Mouse (Mus musculus): ENCODE measurements around the gene Bahcc1. TPM values are rescaled to one million over a fixed set of nuclear protein-coding genes. Genes with fewer than 3 reads are reported as not detected.

Gene Bahcc1
- total and polyA plus RNA-seq, 3 experiments = 0.04 TPM; not detected in 2

DNA sequence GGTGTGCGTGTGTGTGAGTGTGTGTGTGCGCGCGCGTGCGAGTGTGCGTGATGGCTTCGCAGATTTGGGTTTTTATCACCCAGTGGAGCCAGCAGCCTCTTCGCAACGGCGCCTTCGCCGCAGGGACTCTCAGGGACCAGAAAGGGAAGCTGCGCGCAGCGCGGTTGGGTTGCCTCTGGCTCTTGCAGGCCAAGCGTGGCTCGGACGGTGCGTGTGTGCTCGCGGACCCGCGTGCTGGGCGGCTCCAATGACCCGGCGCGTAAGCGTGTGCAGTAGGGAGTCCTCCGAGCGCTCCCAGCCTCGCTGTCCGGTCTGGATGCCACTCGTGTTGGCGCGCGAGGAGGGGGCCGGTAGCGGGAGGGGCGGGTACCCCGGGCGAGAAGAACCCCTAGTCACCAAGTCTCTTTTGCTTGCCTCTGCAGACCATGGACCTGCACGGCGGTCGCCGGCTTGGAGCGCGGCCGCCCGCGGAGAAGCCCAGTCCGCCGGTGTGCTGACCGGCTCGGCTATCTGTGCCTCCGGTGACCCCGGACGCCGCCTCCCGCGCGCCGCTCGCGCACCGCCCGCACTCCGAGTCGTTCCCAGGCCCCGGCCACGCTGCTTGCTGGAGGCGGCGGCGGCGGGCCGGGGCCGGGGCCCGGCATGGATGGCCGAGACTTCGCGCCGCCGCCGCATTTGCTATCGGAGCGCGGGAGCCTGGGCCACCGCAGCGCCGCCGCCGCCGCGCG lies 3.9 kb downstream of the Bahcc1 start:
- in situ Hi-C loops (cut with MboI; ENCODE audit: low pct_ligation_motif_present, low pct_unique_long_range_greater_than_20kb, low sequenced_read_pairs) = no loop called here
- no peak overlapping the region for H3K4me3 ChIP-seq (replicated peaks in 1 of 3; ENCODE audit: low read depth in 2 of 3, low read length in 2 of 3, poor library complexity in 1 of 3)

DNA sequence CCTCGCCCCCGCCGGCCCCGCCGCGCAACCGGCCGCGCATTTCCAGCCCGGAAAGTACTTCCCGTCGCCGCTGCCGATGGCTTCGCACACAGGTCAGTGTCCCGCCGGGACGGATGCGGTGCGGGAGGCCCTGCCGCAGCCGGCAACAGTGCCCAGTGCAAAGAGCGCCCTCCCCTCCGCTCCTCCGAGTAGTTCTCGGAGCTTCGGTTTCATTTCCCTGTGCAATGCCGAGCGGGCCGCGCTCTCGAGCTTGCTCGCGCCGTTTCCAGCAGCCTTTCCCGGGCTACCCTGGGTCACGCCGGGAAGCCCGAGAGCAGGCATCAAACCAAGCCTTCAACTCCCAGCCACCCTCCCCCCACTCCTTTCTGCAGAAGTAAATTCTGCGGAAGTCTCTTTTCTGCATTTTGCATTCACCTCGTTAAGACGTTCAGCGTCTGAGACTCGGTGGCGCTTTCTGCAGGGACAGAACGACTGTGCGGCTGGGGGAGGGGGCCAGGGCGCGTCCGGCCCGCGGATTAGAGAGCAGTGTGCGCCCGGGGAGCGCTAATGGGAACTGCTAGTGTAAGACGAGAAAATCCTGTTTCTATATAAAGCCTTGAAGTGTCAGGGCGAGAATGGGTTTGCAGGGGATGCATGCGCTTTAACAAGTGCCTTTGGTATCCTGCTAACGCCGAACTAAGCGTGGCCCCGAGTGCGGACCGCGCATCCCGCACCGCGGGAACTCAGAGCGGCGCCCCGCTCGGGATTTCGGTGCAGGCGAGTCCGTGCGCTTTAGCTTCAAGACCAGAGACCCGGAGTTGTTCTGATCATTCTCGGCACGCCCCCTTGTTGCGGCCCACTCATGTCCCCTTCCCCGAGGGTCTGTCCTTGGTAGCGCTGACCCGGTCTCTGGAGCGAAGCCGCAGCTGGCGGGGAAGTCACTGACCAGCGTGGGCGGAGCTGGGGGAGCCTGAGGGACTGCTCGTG lies 4.7 kb downstream of the Bahcc1 start:
- H3K9ac ChIP-seq (ENCODE audit: insufficient read depth, low read depth) = no peak overlapping the region
- TF ChIP-seq UBTF (IDR thresholded peaks at IDR 0.05; ENCODE audit: low read depth, low read length) (no peak), PAX5 (IDR thresholded peaks at IDR 0.05; ENCODE audit: low read length) (no peak), USF2 (conservative IDR thresholded peaks at IDR 0.05; ENCODE audit: low read depth, low read length) (no peak), MYC (IDR thresholded peaks at IDR 0.05; ENCODE audit: low read depth, low read length) (no peak), MAFK (IDR thresholded peaks at IDR 0.05; ENCODE audit: insufficient replicate concordance, low read length) (no peak), POLR2A (IDR thresholded peaks at IDR 0.05; ENCODE audit: low read depth, low read length) (no peak), MAZ (IDR thresholded peaks at IDR 0.05; ENCODE audit: low read depth, low read length) (no peak), ELF1 (IDR thresholded peaks at IDR 0.05; ENCODE audit: low read depth, low read length) (no peak), ZKSCAN1 (IDR thresholded peaks at IDR 0.05; ENCODE audit: borderline replicate concordance, low read depth, low read length) (no peak), ZNF384 (IDR thresholded peaks at IDR 0.05; ENCODE audit: low read depth, low read length) (no peak), SIN3A (IDR thresholded peaks at IDR 0.05; ENCODE audit: low read length) (no peak), SMC3 (IDR thresholded peaks at IDR 0.05; ENCODE audit: low read depth, low read length) (no peak), MXI1 (IDR thresholded peaks at IDR 0.05; ENCODE audit: low read depth, low read length) (no peak), USF1 (IDR thresholded peaks at IDR 0.05; ENCODE audit: low read depth, low read length) (no peak), CTCF (conservative IDR thresholded peaks at IDR 0.05 in 1 of 2, IDR thresholded peaks at IDR 0.05 in 1 of 2; ENCODE audit: low read depth in 2 of 2, low read length in 2 of 2) (no peak), MAX (IDR thresholded peaks at IDR 0.05; ENCODE audit: low read length) (no peak), BHLHE40 (IDR thresholded peaks at IDR 0.05; ENCODE audit: low read depth, low read length) (no peak)
- peaks cover 50% of the 10 kb centered on the region for H3K9me3 ChIP-seq (replicated peaks; ENCODE audit: low read length)
- no peak overlapping the region for H3K27ac ChIP-seq (ENCODE audit: insufficient read depth, low read depth)
- H3K4me1 ChIP-seq (ENCODE audit: control insufficient read depth in 1 of 2, insufficient read depth in 2 of 2) = no peaks in the 10 kb centered on the region
- no peak for DNase-seq (ENCODE audit: extremely low read depth)
- no peak overlapping the region for H3K4me3 ChIP-seq (replicated peaks in 1 of 3; ENCODE audit: low read depth in 2 of 3, low read length in 2 of 3, poor library complexity in 1 of 3)
- no peak overlapping the region for H3K4me2 ChIP-seq (ENCODE audit: insufficient read depth, low read depth, poor library complexity, severe bottlenecking)
- no peaks in the 10 kb centered on the region for H3K36me3 ChIP-seq (replicated peaks in 1 of 2; ENCODE audit: control insufficient read depth in 1 of 2, insufficient read depth in 1 of 2, low read length in 1 of 2)
- no peaks in the 10 kb centered on the region for H3K79me2 ChIP-seq (replicated peaks; ENCODE audit: control insufficient read depth, extremely low read depth, insufficient read depth, poor library complexity, severe bottlenecking)
- in situ Hi-C loops (cut with MboI; ENCODE audit: low pct_ligation_motif_present, low pct_unique_long_range_greater_than_20kb, low sequenced_read_pairs) (no loop called here), dilution Hi-C loops (cut with MboI; ENCODE audit: extremely low pct_ligation_motif_present, extremely low pct_unique_long_range_greater_than_20kb, low sequenced_read_pairs) (no loop called here)
- peaks cover 30% of the 10 kb centered on the region for H3K27me3 ChIP-seq (replicated peaks)

More for the DNA sequence above, 3.9 kb downstream of the Bahcc1 start:
- Histone ChIP-seq H3K27me3 (replicated peaks) (peaks cover 21% of the 10 kb centered on the region), H3K79me2 (replicated peaks; ENCODE audit: control insufficient read depth, extremely low read depth, insufficient read depth, poor library complexity, severe bottlenecking) (no peaks in the 10 kb centered on the region), H3K27ac (ENCODE audit: insufficient read depth, low read depth) (no peak overlapping the region), H3K9me3 (replicated peaks; ENCODE audit: low read length) (peaks cover 56% of the 10 kb centered on the region), H3K4me1 (ENCODE audit: control insufficient read depth in 1 of 2, insufficient read depth in 2 of 2) (no peaks in the 10 kb centered on the region), H3K9ac (ENCODE audit: insufficient read depth, low read depth) (no peak overlapping the region), H3K36me3 (replicated peaks in 1 of 2; ENCODE audit: control insufficient read depth in 1 of 2, insufficient read depth in 1 of 2, low read length in 1 of 2) (no peaks in the 10 kb centered on the region), H3K4me2 (ENCODE audit: insufficient read depth, low read depth, poor library complexity, severe bottlenecking) (no peak overlapping the region)
- no peak for DNase-seq (ENCODE audit: extremely low read depth)
- TF ChIP-seq POLR2A (IDR thresholded peaks at IDR 0.05; ENCODE audit: low read depth, low read length) = no peak
- TF ChIP-seq RCOR1 (conservative IDR thresholded peaks at IDR 0.05; ENCODE audit: low read depth, low read length) = no peak
- no peak for TF ChIP-seq ZMIZ1 (IDR thresholded peaks at IDR 0.05; ENCODE audit: low read depth, low read length)
- TF ChIP-seq SMC3 (IDR thresholded peaks at IDR 0.05; ENCODE audit: low read depth, low read length) = no peak
- no peak for TF ChIP-seq CHD1 (IDR thresholded peaks at IDR 0.05; ENCODE audit: low read depth, low read length)
- no peak for TF ChIP-seq GABPA (IDR thresholded peaks at IDR 0.05; ENCODE audit: insufficient replicate concordance, low read depth, low read length)
- TF ChIP-seq JUN (IDR thresholded peaks at IDR 0.05; ENCODE audit: insufficient read depth, low read depth, low read length) = no peak
- TF ChIP-seq UBTF (IDR thresholded peaks at IDR 0.05; ENCODE audit: low read depth, low read length) = no peak
- TF ChIP-seq MAZ (IDR thresholded peaks at IDR 0.05; ENCODE audit: low read depth, low read length) = no peak
- TF ChIP-seq USF1 (IDR thresholded peaks at IDR 0.05; ENCODE audit: low read depth, low read length) = no peak
- dilution Hi-C loops (cut with MboI; ENCODE audit: extremely low pct_ligation_motif_present, extremely low pct_unique_long_range_greater_than_20kb, low sequenced_read_pairs) = no loop called here
